Mouse (Mus musculus) kidney, postnatal 10 days (tissue): ENCODE results near the gene Nedd9.

Experiments used
- DNase-seq: peaks from one replicate; pipeline ENCODE4 v3.0.0; 2021; ENCODE audit warnings: mixed read lengths

Nedd9 gene

GRCm38 (mm10) chr13:41491522-41491921 is 4.4 kb upstream of the Nedd9 start:
- no peak for DNase-seq

GRCm38 (mm10) chr13:41490282-41490681 is 3.1 kb upstream of the Nedd9 start:
- no peak for DNase-seq

GRCm38 (mm10) chr13:41489705-41490275 is 2.6 kb upstream of the Nedd9 start:
- no peak for DNase-seq

DNA sequence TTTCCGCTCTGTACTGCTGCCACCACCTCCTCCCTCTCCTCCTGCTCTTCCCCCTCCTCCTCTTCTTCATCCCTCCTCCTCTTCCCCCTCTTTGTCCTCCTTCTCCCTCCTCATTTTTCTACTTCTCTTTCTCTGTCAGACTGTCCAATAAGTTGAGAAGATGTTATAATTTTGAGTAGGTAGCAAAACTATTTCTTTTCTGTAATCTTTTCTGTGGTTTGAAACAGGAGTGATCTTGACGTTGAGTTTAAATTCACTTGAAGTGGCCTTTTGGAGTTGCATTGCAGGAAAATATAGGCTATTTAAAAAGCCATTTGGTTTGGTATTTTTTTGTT is 214 bp upstream of the Nedd9 start:
- no peak for DNase-seq

DNA sequence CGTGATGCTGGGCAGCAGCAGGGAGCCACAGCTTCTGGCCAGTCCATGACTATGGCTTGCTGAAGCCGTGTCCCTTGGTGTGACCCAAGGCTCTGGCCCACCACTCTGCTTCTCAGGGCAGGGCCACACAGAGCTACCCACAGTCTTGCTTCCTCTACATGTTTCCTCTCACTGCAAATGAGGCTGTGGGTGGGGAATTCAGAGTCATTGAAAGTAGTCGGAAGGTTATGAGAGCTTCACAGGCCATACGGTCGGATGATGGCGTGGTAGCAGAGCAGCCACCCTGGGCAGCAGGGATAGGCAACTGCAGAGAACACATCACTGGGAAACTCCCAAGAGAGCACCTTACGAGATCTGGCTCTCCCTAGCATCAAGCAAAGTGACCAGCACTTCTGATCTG is 3.2 kb downstream of the Nedd9 start:
- no peak for DNase-seq

DNA sequence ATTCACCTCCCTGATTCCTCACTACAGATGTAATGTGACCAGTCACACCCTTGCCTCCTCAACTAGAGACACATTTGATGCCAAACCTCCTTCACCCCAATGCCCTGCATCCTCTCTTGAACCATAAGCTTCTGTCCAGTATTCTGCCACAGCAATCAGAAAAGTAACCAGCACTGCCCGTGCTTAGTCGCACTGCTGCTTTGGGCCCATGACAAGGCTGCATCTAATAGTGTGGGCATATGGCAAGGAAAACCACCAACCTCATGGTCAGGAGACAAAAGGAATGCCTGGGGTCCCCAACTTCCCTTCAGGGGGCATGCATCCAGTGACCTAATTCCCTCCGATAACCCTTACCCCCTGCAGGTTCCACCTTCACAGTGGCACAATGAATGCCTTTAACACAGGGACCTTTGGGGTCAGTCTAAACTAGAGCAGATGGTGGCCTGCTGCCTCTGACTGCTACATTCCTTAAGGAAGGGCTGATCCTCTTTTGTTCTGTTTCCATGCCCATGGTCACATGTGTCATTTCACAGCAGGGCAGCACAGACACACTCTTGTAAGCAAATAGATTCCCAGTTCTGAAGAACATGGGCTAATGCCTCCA is 4.7 kb downstream of the Nedd9 start:
- no peak for DNase-seq

DNA sequence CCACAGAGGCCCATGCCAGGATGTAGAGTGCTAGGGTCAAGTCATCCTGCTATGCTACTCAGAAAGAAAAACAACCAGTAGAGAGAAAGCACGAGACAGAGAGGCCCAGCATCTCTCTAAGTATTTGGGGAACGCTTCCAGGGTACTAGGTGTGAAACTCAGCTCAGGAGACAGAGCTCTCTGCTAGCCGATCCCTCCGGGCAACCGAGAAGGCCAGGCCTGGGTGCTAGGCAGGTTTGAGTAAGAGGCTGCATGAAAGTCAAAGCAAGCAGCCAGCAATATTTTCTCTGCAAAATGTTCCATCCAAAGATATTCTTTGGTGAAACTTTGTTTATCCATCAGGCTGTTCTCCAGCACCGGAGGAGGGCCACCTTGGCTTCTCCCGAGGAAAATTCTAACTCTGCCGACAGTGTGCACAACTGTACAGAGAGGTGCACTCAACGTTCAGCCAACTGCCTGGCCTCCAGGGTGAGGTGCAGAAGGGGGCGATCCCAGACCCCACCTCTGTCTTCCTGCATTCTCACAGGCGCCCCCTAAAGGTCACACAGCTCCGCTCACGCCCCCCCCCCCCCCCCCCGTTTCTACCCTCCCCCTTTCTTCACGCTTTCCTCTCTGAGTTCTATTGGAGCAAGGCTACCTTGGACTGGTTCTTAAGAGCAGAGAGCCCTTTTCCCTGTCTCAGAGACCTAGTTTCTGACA is 7.3 kb downstream of the Nedd9 start:
- no peak for DNase-seq

- DNase-seq: peak; percentile 36
Observed at GRCm38 (mm10) chr13:41476216-41476615, 10.9 kb downstream of the Nedd9 start.

GRCm38 (mm10) chr13:41474365-41474764 is 12.8 kb downstream of the Nedd9 start:
- no peak for DNase-seq

DNA sequence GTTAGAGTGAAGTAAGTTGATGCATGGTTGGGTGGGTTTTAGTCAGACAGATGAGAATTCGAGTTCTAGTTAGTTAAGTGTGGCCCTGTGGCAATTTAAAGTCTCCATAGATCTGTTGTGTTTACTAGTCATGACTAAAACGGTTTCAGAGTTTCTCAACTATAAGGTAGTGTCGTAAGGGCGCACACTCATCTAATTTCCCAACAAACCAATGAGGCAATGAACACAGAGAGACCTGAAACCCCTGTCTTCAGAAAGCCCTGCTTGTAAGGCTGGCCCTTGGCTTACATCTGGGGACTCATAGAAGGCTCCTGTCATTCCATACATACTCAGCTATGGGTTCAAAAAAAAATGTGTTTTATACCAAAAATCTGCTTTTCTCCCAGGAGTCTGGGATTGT is 13.7 kb downstream of the Nedd9 start:
- no peak for DNase-seq

DNA sequence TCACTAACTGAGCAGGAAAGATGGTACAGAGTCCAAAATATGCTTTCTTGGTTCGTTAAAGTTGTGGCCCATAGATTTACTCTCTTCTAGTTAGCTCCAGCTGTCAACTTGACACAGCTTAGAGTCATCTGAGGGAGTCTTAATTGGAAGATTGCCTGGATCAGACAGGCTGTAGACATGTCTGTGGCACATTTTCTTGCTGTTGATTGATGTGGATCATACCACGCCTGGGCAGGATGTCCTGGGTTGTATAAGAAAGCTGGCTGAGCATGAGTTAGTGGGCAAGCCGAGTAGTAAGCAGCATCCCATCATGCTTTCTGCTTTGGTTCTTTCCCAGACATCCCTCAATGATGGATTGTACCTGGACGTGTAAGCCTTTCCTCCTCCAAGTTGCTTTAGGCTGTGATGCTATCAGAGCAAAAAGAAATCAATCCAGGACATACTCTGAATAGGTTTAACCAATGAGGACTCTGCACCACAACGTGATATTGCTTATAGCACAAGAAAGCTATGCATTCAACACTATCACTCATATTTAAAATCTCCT is 14.2 kb downstream of the Nedd9 start:
- DNase-seq: no peak

DNA sequence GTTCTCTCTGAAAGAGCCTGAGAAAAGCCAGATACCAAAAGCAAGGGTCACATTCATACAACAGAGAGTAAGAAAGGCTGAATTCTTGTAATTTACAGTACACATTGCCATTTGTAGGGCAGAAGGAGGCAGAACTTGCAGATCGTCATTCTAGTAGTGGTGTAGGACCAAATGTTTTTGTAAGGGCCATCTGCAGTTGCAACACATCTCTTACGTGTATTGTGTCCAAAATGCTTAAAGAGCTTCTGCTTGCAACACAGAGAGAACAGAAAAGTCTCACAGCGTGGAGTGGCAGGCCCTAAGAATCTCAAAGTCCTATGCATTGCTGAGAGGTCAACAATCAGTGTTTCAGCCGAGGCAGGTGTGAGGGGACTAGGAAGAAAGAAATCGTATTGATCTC is 18.9 kb downstream of the Nedd9 start:
- DNase-seq: no peak

DNA sequence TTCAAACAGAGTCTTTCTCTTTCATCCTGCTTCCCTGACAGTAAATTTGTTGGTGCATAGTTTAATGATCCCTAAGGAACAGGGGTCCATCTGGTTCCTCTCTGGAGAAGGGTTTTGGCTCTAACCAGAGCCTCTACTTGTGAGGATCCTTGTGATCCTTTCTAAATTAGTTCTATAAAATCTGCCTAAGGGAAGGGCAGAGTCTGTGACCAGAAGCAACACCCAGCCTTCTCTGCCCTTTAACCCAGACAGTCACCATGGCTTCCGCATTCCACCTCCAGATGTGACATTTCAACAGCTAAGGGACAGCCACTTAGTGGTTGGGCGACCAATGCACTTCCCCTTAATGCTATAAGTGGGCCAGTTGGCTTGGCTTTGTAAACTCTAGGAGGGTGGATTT is 20.1 kb downstream of the Nedd9 start:
- DNase-seq: peak; percentile 74

DNA sequence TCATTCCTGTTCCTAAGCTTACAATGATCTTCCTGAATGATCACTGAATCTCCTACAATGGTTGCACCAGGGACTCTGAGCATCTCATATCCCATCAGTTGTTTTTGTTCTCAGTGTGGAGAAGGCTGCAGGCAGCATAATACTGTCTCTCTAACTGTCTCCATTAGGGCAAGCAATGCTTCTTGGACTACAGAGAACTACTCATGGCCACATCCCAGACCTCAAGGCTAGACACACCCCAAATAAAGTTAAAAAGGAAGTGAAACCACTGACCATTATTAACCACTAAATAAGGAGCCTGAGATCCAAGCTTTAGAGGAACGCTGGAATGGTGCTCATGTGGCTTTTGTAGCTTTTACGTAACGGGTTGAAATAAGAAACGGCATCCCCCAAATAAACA is 20.5 kb downstream of the Nedd9 start:
- no peak for DNase-seq

- peak; percentile 71 for DNase-seq
Observed at GRCm38 (mm10) chr13:41466191-41466590, 21.0 kb downstream of the Nedd9 start.

GRCm38 (mm10) chr13:41461418-41461817 is 25.7 kb downstream of the Nedd9 start:
- DNase-seq: no peak

DNA sequence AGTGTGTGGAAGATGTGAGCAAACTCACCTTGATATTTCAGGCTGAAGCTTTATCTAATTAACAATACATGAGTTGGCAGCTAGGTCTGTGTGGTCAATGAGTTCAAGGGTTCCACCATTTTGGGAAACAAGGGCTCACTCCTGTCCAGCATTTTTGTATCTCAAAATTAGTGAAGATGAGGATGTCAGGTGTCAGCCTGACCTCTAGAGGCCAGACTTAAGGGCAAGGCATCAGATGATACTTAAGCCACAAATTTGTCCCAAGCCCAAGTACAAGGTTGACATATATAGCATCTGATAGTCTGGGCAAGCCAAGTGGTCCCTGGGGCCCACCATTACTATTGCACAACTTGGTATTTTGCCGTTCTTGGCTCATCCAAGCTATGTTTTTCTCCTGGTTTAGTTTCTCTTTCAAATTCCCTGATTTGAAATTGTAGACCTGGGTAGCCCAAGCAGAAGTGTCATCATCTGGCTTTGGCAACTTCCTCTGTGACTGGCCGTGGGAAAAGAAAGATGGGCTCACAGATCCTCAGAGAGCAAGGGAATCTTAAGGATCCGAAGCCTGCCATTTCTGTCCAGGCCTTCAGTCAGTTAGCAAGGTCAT is 27.4 kb downstream of the Nedd9 start:
- DNase-seq: no peak

DNA sequence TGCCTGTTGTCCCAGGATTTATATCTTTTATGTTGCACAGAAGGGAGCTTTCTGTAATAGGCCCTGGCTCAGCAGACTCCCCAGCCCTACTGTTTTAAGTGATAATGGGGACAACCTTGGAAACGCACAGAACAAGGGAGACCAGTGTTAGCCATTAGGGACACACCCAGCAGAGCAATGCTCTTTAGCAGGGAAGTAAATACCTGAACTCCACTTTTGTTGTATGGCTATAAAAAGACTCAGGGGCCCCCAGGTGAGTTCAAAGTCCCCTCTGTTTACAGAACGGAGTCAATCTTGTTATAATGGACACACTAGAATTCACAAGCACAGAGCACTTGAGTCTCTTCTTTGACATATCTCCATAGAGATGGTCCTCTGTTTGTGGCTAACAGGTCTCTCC is 28.5 kb downstream of the Nedd9 start:
- no peak for DNase-seq

GRCm38 (mm10) chr13:41457798-41458390 is 29.3 kb downstream of the Nedd9 start:
- DNase-seq: no peak

DNA sequence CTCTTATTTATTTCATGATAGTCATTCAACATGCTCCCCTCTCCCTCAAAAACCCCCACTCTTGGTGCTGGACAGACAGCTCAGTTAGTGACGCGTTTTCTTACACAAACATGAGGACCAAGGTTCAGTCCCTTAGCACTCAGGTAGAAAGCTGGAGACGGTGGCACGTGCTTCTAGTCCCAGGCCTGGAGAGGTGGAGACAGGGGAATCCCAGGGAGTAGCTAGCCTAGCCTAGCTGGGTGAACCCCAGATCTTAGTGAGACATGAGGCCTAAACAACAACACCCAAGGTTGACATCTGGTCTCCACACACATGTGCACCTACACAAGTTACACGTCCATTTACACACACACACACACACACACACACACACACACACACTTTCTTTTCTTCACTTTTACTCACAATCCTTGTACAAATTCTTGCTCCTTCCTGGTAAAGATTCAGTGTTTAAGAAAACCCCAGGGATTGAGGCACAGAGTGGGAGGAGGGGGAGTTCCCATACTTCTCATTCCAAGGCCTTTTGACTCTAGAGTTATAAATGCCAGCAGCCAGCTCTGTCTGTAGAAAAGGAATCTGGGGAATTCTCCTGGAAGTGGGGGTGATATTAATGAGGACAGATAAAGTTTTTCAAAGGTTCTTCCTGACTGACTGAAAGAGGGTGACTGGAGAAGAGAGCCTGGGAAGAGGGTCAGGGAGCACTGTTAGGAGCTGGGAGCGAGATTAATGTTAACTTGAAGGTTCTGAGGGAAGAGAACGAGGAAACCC is 29.9 kb downstream of the Nedd9 start:
- peak; percentile 49 for DNase-seq

- DNase-seq: no peak
Observed at GRCm38 (mm10) chr13:41456292-41457029, 30.7 kb downstream of the Nedd9 start.
